Mouse (Mus musculus) C2C12 (cell line): ENCODE measurements at regions not wholly inside any gene's neighbourhood (a gene's known extent, or its start where the extent isn't known, plus 50 kb on each side); places are given as distances from the start of the nearest gene placed in this dataset.

Experiments
- H3K27me3 ChIP-seq: one replicate; pipeline ENCODE4 v1.6.1; 2011; ENCODE audit not compliant: control insufficient read depth, insufficient read depth, insufficient read length
- H3K36me3 ChIP-seq: one replicate; pipeline ENCODE4 v1.6.1; 2011; ENCODE audit not compliant: control insufficient read depth, insufficient read depth
- H3K4me3 ChIP-seq: one replicate; pipeline ENCODE4 v1.5.1; 2011; ENCODE audit warnings: mild to moderate bottlenecking, control low read depth; ENCODE audit not compliant: poor library complexity, insufficient read depth, severe bottlenecking
- H3K79me2 ChIP-seq: one replicate; pipeline ENCODE4 v1.6.1; 2011; ENCODE audit not compliant: control insufficient read depth, insufficient read depth
- H3K79me3 ChIP-seq: one replicate; pipeline ENCODE4 v1.6.1; 2011; ENCODE audit warnings: low read depth, control low read depth
- H3ac ChIP-seq: one replicate; pipeline ENCODE3; 2011; ENCODE audit warnings: low read depth; ENCODE audit not compliant: control insufficient read depth, insufficient read length
- CEBPB ChIP-seq: IDR thresholded peaks from one replicate; pipeline ENCODE4 v1.6.1; 2011; ENCODE audit warnings: low read depth, mild to moderate bottlenecking, control low read depth, moderate library complexity
- CTCF ChIP-seq: IDR thresholded peaks from one replicate; pipeline ENCODE4 v1.5.1; 2011; ENCODE audit not compliant: control insufficient read depth, insufficient read depth, insufficient read length
- FOSL1 ChIP-seq: IDR thresholded peaks from one replicate; pipeline ENCODE4 v1.8.0; 2011; ENCODE audit warnings: mild to moderate bottlenecking, low read length; ENCODE audit not compliant: poor library complexity, insufficient read depth, severe bottlenecking
- MAX ChIP-seq: IDR thresholded peaks from one replicate; pipeline ENCODE4 v1.6.1; 2011; ENCODE audit warnings: mild to moderate bottlenecking, control low read depth
- MYOD1 ChIP-seq: IDR thresholded peaks from one replicate; pipeline ENCODE4 v1.6.1; 2011; ENCODE audit warnings: low read depth; ENCODE audit not compliant: control insufficient read depth, insufficient read length
- MYOG ChIP-seq: IDR thresholded peaks from one replicate; pipeline ENCODE4 v1.6.1; 2011; ENCODE audit not compliant: control insufficient read depth, insufficient read length; ENCODE audit errors: extremely low read depth
- USF1 ChIP-seq: IDR thresholded peaks from one replicate; pipeline ENCODE4 v1.6.1; 2011; ENCODE audit warnings: low read depth, mild to moderate bottlenecking, control low read depth, moderate library complexity

DNA sequence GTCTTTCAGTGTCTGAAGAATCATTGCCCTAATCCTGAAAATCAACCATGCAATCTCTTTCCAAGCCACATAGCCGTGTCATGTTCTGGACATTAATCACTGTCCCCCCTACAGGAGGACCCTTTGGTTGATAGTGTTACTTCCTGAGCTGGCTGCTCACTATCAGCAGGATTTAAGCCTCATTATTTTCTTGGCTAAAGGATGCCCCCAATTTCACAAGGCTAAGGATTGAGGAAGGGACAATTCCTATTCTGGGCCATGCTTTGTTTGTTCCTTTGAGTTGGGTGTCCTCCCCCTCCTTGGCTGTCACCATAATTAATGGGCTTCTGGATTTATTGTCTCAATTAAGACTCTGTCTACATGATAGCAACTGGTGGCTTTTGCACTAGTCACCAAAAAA is 241.9 kb downstream of the Ankrd16 start:
- H3ac ChIP-seq = no peak overlapping the region
- no peaks in the 10 kb centered on the region for H3K27me3 ChIP-seq
- H3K36me3 ChIP-seq = no peaks in the 10 kb centered on the region
- H3K4me3 ChIP-seq = no peak overlapping the region
- no peaks in the 10 kb centered on the region for H3K79me2 ChIP-seq
- H3K79me3 ChIP-seq = no peaks in the 10 kb centered on the region
- TF ChIP-seq FOSL1 (no peak), CEBPB (no peak), MYOG (no peak), USF1 (no peak), MYOD1 (no peak), CTCF (no peak), MAX (no peak)

DNA sequence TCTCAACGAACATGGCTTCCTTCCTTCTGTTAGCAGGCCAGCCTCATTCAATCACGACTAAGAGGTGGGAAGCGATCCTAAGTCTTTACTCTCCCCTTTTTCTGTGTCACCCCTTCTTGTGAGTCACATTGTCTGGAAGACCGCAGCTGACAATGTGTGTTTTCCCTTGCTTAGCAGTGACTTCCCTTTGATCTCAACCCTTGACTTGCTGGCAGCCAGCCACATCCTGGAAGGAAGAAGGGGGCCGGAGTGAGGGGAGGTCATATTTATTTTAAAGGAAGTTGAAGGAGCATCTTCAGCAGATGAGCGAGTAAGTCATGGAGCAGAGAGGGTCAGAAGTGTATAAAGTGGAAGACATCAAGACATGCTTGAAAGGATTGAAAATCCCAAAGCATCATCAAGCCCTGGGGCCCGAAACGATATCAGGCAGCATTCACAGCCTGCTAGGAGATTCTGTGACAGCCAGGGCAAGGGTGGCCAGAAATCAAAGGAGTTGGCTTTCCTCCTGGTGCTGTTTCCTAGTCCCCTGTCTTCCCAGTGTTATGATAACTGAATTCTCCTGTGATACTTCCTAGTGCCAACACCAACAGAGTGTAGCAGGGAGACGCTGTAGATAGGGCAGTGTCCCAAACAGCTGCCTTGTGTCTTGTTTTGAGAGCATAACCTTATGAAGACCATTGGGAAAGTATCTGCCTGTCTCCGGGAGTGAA is 245.9 kb downstream of the Ankrd16 start:
- Histone ChIP-seq H3K27me3 (no peaks in the 10 kb centered on the region), H3K4me3 (no peak overlapping the region), H3ac (no peak overlapping the region), H3K79me3 (no peaks in the 10 kb centered on the region), H3K79me2 (no peaks in the 10 kb centered on the region), H3K36me3 (no peaks in the 10 kb centered on the region)
- TF ChIP-seq MYOD1 = no peak
- no peak for TF ChIP-seq CTCF
- TF ChIP-seq MYOG = no peak
- TF ChIP-seq CEBPB = no peak
- TF ChIP-seq MAX = no peak
- no peak for TF ChIP-seq FOSL1
- no peak for TF ChIP-seq USF1

GRCm38 (mm10) chr2:12026220-12026619 is 248.5 kb downstream of the Ankrd16 start:
- Histone ChIP-seq H3K79me2 (no peaks in the 10 kb centered on the region), H3K79me3 (no peaks in the 10 kb centered on the region), H3ac (no peak overlapping the region), H3K27me3 (no peaks in the 10 kb centered on the region), H3K4me3 (no peak overlapping the region), H3K36me3 (no peaks in the 10 kb centered on the region)
- TF ChIP-seq MYOD1 (no peak), FOSL1 (no peak), CTCF (no peak), MAX (no peak), USF1 (no peak)

DNA sequence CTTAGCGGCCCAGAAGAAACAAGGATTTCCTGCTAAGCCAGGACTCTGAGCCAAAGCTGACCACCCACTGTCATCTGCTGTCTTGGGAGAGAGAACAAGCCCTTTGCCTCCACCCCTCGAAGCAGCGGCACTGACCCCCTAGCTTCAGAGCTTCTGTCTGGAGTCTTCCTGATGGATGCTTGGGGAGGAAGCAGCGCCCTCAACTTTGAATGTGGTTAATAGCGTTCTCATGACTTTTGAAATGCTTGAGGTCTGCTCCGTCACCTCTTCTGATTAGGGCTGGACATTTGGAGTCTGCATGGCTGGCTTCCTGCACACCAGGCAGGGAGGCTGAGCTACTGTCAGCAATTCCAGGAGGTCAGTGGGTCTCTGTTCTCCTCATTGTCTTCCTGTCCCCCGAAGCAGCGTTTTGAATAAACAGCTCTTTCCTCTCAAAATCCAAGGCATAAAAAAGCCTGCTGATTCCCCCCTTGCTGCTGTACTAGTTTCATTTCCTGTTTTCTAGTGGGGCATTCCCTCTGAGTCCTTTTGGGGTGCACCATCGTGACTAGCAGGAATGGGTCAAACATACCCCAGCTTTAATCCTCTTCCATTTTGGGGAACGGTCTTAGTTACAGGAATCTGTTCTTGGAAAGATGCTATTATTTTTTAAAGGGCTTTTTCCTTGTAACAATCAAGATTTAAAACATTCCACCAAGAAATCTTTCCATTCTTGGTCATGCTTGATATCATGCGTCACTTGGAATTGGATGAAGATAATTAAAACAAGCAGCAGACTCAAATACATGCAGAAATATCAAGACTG is 256.0 kb downstream of the Ankrd16 start:
- Histone ChIP-seq H3ac (no peak overlapping the region), H3K79me3 (no peaks in the 10 kb centered on the region), H3K27me3 (no peaks in the 10 kb centered on the region), H3K79me2 (no peaks in the 10 kb centered on the region), H3K36me3 (no peaks in the 10 kb centered on the region), H3K4me3 (no peak overlapping the region)
- TF ChIP-seq MYOG = no peak
- TF ChIP-seq USF1 = no peak
- TF ChIP-seq CTCF = no peak
- TF ChIP-seq CEBPB = no peak
- TF ChIP-seq FOSL1 = no peak
- no peak for TF ChIP-seq MYOD1
- no peak for TF ChIP-seq MAX

- no peaks in the 10 kb centered on the region for H3K79me2 ChIP-seq
- H3K36me3 ChIP-seq = no peaks in the 10 kb centered on the region
- no peaks in the 10 kb centered on the region for H3K27me3 ChIP-seq
- H3ac ChIP-seq = no peak overlapping the region
- no peaks in the 10 kb centered on the region for H3K79me3 ChIP-seq
- H3K4me3 ChIP-seq = no peak overlapping the region
- TF ChIP-seq MAX = no peak
- TF ChIP-seq MYOD1 = no peak
- no peak for TF ChIP-seq CTCF
These were observed 256.6 kb downstream of the Ankrd16 start for GRCm38 (mm10) chr2:12034323-12034585.
